Mouse (Mus musculus): ENCODE results near the gene Otulinl. TPM values are rescaled to one million over a fixed set of nuclear protein-coding genes. Genes with fewer than 3 reads are reported as not detected.
A peak's percentile ranks its signal among the peaks of the same experiment; 100 is the strongest.
"Not testable (repeated sequence)": the region's sequence is repeated elsewhere in the genome, so short reads cannot be mapped to it uniquely, and the experiment has no call there.

Otulinl gene
- 27.5 and 34.8 TPM in 2 replicates for polyA plus RNA-seq (2015; fragmentation: Nextera tagmentation; extraction: Ambion mirVana)

GRCm38 (mm10) chr15:27681419-27682187, at the start of gene Otulinl:
Gene Otulinl, minus strand, starts transcription at chr15:27681579.
- no peak within 1 kb of the TSS; the same call in 1 of the 2 replicates for H3K27ac ChIP-seq (ENCODE audit: low read length)
- H3K27me3 ChIP-seq (ENCODE audit: control insufficient read depth, insufficient read depth, low read depth, low read length) = no peaks in the 10 kb centered on the region

GRCm38 (mm10) chr15:27726228-27726627, 44.8 kb upstream of the Otulinl start:
- Histone ChIP-seq H3K36me3 (ENCODE audit: control insufficient read depth, insufficient read depth, low read length) (no peaks in the 10 kb centered on the region), H3K4me1 (replicated peaks; ENCODE audit: control insufficient read depth, insufficient read depth, low read length) (no peaks in the 10 kb centered on the region), H3K27ac (ENCODE audit: low read length) (no peak overlapping the region), H3K4me2 (ENCODE audit: low read depth, low read length) (no peak overlapping the region), H3K4me3 (ENCODE audit: low read length) (no peak overlapping the region), H3K9ac (ENCODE audit: low read length) (no peak overlapping the region), H3K27me3 (ENCODE audit: control insufficient read depth, insufficient read depth, low read depth, low read length) (no peaks in the 10 kb centered on the region), H3K9me3 (ENCODE audit: control insufficient read depth, low read length) (no peaks in the 10 kb centered on the region)
- 62% methylated on average over 6 of the region's 6 CpGs for WGBS
- ATAC-seq (ENCODE audit: low read depth) = no peak

More at GRCm38 (mm10) chr15:27681419-27682187, at the start of gene Otulinl:
- peak; percentile 99 for ATAC-seq (ENCODE audit: low read depth)
- H3K9me3 ChIP-seq (ENCODE audit: control insufficient read depth, low read length) = no peaks in the 10 kb centered on the region
- H3K4me3 ChIP-seq (ENCODE audit: low read length) = peak within 1 kb of the TSS; percentile 72
- H3K9ac ChIP-seq (ENCODE audit: low read length) = peak within 1 kb of the TSS; percentile 77
- 1% methylated on average over 57 of the region's 59 CpGs for WGBS
- H3K4me2 ChIP-seq (ENCODE audit: low read depth, low read length) = peak within 1 kb of the TSS; percentile 93
- peaks cover 3% of the 10 kb centered on the region; the same call in 1 of the 2 replicates for H3K4me1 ChIP-seq (replicated peaks; ENCODE audit: control insufficient read depth, insufficient read depth, low read length)
- H3K36me3 ChIP-seq (ENCODE audit: control insufficient read depth, insufficient read depth, low read length) = no peaks in the 10 kb centered on the region

GRCm38 (mm10) chr15:27724796-27725680, 43.7 kb upstream of the Otulinl start:
- WGBS = 61% methylated on average over 9 of the region's 9 CpGs
- no peaks in the 10 kb centered on the region for H3K36me3 ChIP-seq (ENCODE audit: control insufficient read depth, insufficient read depth, low read length)
- no peaks in the 10 kb centered on the region for H3K9me3 ChIP-seq (ENCODE audit: control insufficient read depth, low read length)
- ATAC-seq (ENCODE audit: low read depth) = no peak
- no peak overlapping the region for H3K4me3 ChIP-seq (ENCODE audit: low read length)
- H3K9ac ChIP-seq (ENCODE audit: low read length) = no peak overlapping the region
- no peaks in the 10 kb centered on the region for H3K27me3 ChIP-seq (ENCODE audit: control insufficient read depth, insufficient read depth, low read depth, low read length)
- H3K27ac ChIP-seq (ENCODE audit: low read length) = no peak overlapping the region
- H3K4me1 ChIP-seq (replicated peaks; ENCODE audit: control insufficient read depth, insufficient read depth, low read length) = no peaks in the 10 kb centered on the region
- H3K4me2 ChIP-seq (ENCODE audit: low read depth, low read length) = no peak overlapping the region

GRCm38 (mm10) chr15:27724298-27724697, 42.9 kb upstream of the Otulinl start:
- no peak overlapping the region for H3K4me3 ChIP-seq (ENCODE audit: low read length)
- no peaks in the 10 kb centered on the region for H3K36me3 ChIP-seq (ENCODE audit: control insufficient read depth, insufficient read depth, low read length)
- H3K4me1 ChIP-seq (replicated peaks; ENCODE audit: control insufficient read depth, insufficient read depth, low read length) = no peaks in the 10 kb centered on the region
- no peak overlapping the region for H3K9ac ChIP-seq (ENCODE audit: low read length)
- H3K9me3 ChIP-seq (ENCODE audit: control insufficient read depth, low read length) = no peaks in the 10 kb centered on the region
- H3K4me2 ChIP-seq (ENCODE audit: low read depth, low read length) = no peak overlapping the region
- peak; percentile 20; the same call in 1 of the 2 replicates for ATAC-seq (ENCODE audit: low read depth)
- 65% methylated on average over 6 of the region's 6 CpGs for WGBS
- H3K27ac ChIP-seq (ENCODE audit: low read length) = no peak overlapping the region
- H3K27me3 ChIP-seq (ENCODE audit: control insufficient read depth, insufficient read depth, low read depth, low read length) = no peaks in the 10 kb centered on the region

GRCm38 (mm10) chr15:27723746-27724145, 42.4 kb upstream of the Otulinl start:
- H3K9ac ChIP-seq (ENCODE audit: low read length) = no peak overlapping the region
- H3K4me3 ChIP-seq (ENCODE audit: low read length) = no peak overlapping the region
- WGBS = 37% methylated on average over 6 of the region's 6 CpGs
- no peaks in the 10 kb centered on the region for H3K4me1 ChIP-seq (replicated peaks; ENCODE audit: control insufficient read depth, insufficient read depth, low read length)
- no peak for ATAC-seq (ENCODE audit: low read depth)
- no peaks in the 10 kb centered on the region for H3K36me3 ChIP-seq (ENCODE audit: control insufficient read depth, insufficient read depth, low read length)
- H3K27ac ChIP-seq (ENCODE audit: low read length) = no peak overlapping the region
- no peaks in the 10 kb centered on the region for H3K9me3 ChIP-seq (ENCODE audit: control insufficient read depth, low read length)
- no peaks in the 10 kb centered on the region for H3K27me3 ChIP-seq (ENCODE audit: control insufficient read depth, insufficient read depth, low read depth, low read length)
- no peak overlapping the region for H3K4me2 ChIP-seq (ENCODE audit: low read depth, low read length)

GRCm38 (mm10) chr15:27720297-27720696, 38.9 kb upstream of the Otulinl start:
- H3K9ac ChIP-seq (ENCODE audit: low read length); H3K4me1 ChIP-seq (replicated peaks; ENCODE audit: control insufficient read depth, insufficient read depth, low read length); H3K9me3 ChIP-seq (ENCODE audit: control insufficient read depth, low read length); ATAC-seq (ENCODE audit: low read depth); H3K27me3 ChIP-seq (ENCODE audit: control insufficient read depth, insufficient read depth, low read depth, low read length); H3K4me3 ChIP-seq (ENCODE audit: low read length); H3K36me3 ChIP-seq (ENCODE audit: control insufficient read depth, insufficient read depth, low read length); H3K4me2 ChIP-seq (ENCODE audit: low read depth, low read length); H3K27ac ChIP-seq (ENCODE audit: low read length): not testable (repeated sequence)
- 75% methylated on average over 8 of the region's 8 CpGs for WGBS

- 68% methylated on average over 7 of the region's 7 CpGs for WGBS
- no peak for ATAC-seq (ENCODE audit: low read depth)
- Histone ChIP-seq H3K4me1 (replicated peaks; ENCODE audit: control insufficient read depth, insufficient read depth, low read length) (no peaks in the 10 kb centered on the region), H3K4me2 (ENCODE audit: low read depth, low read length) (no peak overlapping the region), H3K9ac (ENCODE audit: low read length) (no peak overlapping the region), H3K9me3 (ENCODE audit: control insufficient read depth, low read length) (no peaks in the 10 kb centered on the region), H3K27me3 (ENCODE audit: control insufficient read depth, insufficient read depth, low read depth, low read length) (no peaks in the 10 kb centered on the region), H3K4me3 (ENCODE audit: low read length) (no peak overlapping the region), H3K36me3 (ENCODE audit: control insufficient read depth, insufficient read depth, low read length) (no peaks in the 10 kb centered on the region), H3K27ac (ENCODE audit: low read length) (no peak overlapping the region)
Measured at GRCm38 (mm10) chr15:27718668-27719067, 37.3 kb upstream of the Otulinl start.

- Histone ChIP-seq H3K9me3 (ENCODE audit: control insufficient read depth, low read length) (no peaks in the 10 kb centered on the region), H3K4me3 (ENCODE audit: low read length) (no peak overlapping the region), H3K4me1 (replicated peaks; ENCODE audit: control insufficient read depth, insufficient read depth, low read length) (no peaks in the 10 kb centered on the region), H3K9ac (ENCODE audit: low read length) (no peak overlapping the region), H3K4me2 (ENCODE audit: low read depth, low read length) (no peak overlapping the region), H3K27me3 (ENCODE audit: control insufficient read depth, insufficient read depth, low read depth, low read length) (no peaks in the 10 kb centered on the region), H3K36me3 (ENCODE audit: control insufficient read depth, insufficient read depth, low read length) (no peaks in the 10 kb centered on the region), H3K27ac (ENCODE audit: low read length) (no peak overlapping the region)
- WGBS = 29% methylated on average over 3 of the region's 3 CpGs
- ATAC-seq (ENCODE audit: low read depth) = peak; percentile 58; the same call in 1 of the 2 replicates
Measured at GRCm38 (mm10) chr15:27715331-27715730, 34.0 kb upstream of the Otulinl start.

GRCm38 (mm10) chr15:27710698-27711097, 29.3 kb upstream of the Otulinl start:
- H3K27ac ChIP-seq (ENCODE audit: low read length) = peak overlapping the region; percentile 54
- H3K4me1 ChIP-seq (replicated peaks; ENCODE audit: control insufficient read depth, insufficient read depth, low read length) = no peaks in the 10 kb centered on the region
- H3K4me3 ChIP-seq (ENCODE audit: low read length) = no peak overlapping the region
- H3K4me2 ChIP-seq (ENCODE audit: low read depth, low read length) = no peak overlapping the region
- peak; percentile 81 for ATAC-seq (ENCODE audit: low read depth)
- 45% methylated on average over 9 of the region's 9 CpGs for WGBS
- H3K9me3 ChIP-seq (ENCODE audit: control insufficient read depth, low read length) = no peaks in the 10 kb centered on the region
- no peaks in the 10 kb centered on the region for H3K36me3 ChIP-seq (ENCODE audit: control insufficient read depth, insufficient read depth, low read length)
- H3K9ac ChIP-seq (ENCODE audit: low read length) = no peak overlapping the region
- H3K27me3 ChIP-seq (ENCODE audit: control insufficient read depth, insufficient read depth, low read depth, low read length) = no peaks in the 10 kb centered on the region
